In genomic region chr2:27886608-27887460, GRCm38 (mm10) we compare ENCODE assay signal across 7 mouse cellular contexts. TPM values are rescaled to one million over a fixed set of nuclear protein-coding genes. Genes with fewer than 3 reads are reported as not detected.
A peak's percentile ranks its signal among the peaks of the same experiment; 100 is the strongest.
DNase-seq lines count a peak whose midpoint lies in the region; ATAC-seq lines count a peak whose summit lies in the region.

No protein-coding gene starts in this region.

- H3K9ac ChIP-seq in hindbrain, embryonic 16.5 days (ENCODE audit: low read depth, low read length): peak overlapping the region; percentile 61
- peak overlapping the region; percentile 55 for H3K9ac ChIP-seq in liver, embryonic 12.5 days

- peak; percentile 73 for DNase-seq in Muller cell, postnatal 12 days (ENCODE audit: inconsistent ontology term)
- peak; percentile 34 for DNase-seq in adrenal gland, adult 8-10 months
- DNase-seq in forelimb bud, embryonic 11.5 days (ENCODE audit: low read depth, low spot score): peak; percentile 46
- peak; percentile 71 for DNase-seq in neural tube, embryonic 10.5 days (ENCODE audit: extremely low spot score, low spot score)
- DNase-seq in urinary bladder, postnatal 4 days (ENCODE audit: low spot score in 2 of 2): peak; percentile 58 to 67

- peak overlapping the region; percentile 53 for H3K4me3 ChIP-seq in hindbrain, embryonic 16.5 days (ENCODE audit: low read length)
- peak overlapping the region; percentile 53 for H3K4me3 ChIP-seq in liver, embryonic 12.5 days

- ATAC-seq in hindbrain, embryonic 16.5 days: peak; percentile 13; the same call in 1 of the 2 replicates
- ATAC-seq in liver, embryonic 12.5 days: no peak

- H3K27ac ChIP-seq in hindbrain, embryonic 16.5 days (ENCODE audit: low read depth, low read length): no peak overlapping the region
- H3K27ac ChIP-seq in liver, embryonic 12.5 days: 0 out of 2 replicates have a peak overlapping the region, but pooled peaks have one; percentile 32

- peaks cover 13% of the 10 kb centered on the region; the same call in 1 of the 2 replicates for H3K27me3 ChIP-seq in hindbrain, embryonic 16.5 days (replicated peaks; ENCODE audit: control insufficient read depth, insufficient read depth, low read length)
- peaks cover 88% of the 10 kb centered on the region for H3K27me3 ChIP-seq in liver, embryonic 12.5 days (replicated peaks)

- peaks cover 16% of the 10 kb centered on the region for H3K4me1 ChIP-seq in hindbrain, embryonic 16.5 days (ENCODE audit: control insufficient read depth, insufficient read depth, low read depth, low read length)
- H3K4me1 ChIP-seq in liver, embryonic 12.5 days: 0 out of 2 replicates have a peak, but pooled peaks cover 7% of the 10 kb centered on the region

- no peaks in the 10 kb centered on the region for H3K36me3 ChIP-seq in hindbrain, embryonic 16.5 days (ENCODE audit: control insufficient read depth, insufficient read depth, low read length)
- no peaks in the 10 kb centered on the region for H3K36me3 ChIP-seq in liver, embryonic 12.5 days

- H3K4me2 ChIP-seq in hindbrain, embryonic 16.5 days (ENCODE audit: low read length): peak overlapping the region; percentile 89
- peak overlapping the region; percentile 65 for H3K4me2 ChIP-seq in liver, embryonic 12.5 days

- H3K9me3 ChIP-seq in hindbrain, embryonic 16.5 days (ENCODE audit: control insufficient read depth, low read length): no peaks in the 10 kb centered on the region
- H3K9me3 ChIP-seq in liver, embryonic 12.5 days (replicated peaks): no peaks in the 10 kb centered on the region

- under 1% methylated on average over 53 of the region's 67 CpGs for WGBS in hindbrain, embryonic 16.5 days
- WGBS in liver, embryonic 12.5 days (ENCODE audit: insufficient replicate concordance): 2% methylated on average over 67 of the region's 67 CpGs

RNA-seq across cellular contexts. Expression of gene Col5a1, which starts 0.6 kb away (rescaled TPM):
- total RNA-seq in adrenal gland, adult 8-10 months (2022): 10 to 100 TPM; 27.1 to 42.7 (median 35.2) TPM
- 9.2 and 13.5 TPM in 2 replicates for polyA plus RNA-seq in hindbrain, embryonic 16.5 days (2015; fragmentation: Nextera tagmentation; extraction: Ambion mirVana)
- 15.0 and 15.4 TPM in 2 replicates for polyA plus RNA-seq in liver, embryonic 12.5 days (2016; fragmentation: Nextera tagmentation; extraction: Ambion mirVana)
